Mouse (Mus musculus) T-cell, adult 66 days (primary cell): ENCODE measurements around the gene Gm13420. TPM values are rescaled to one million over a fixed set of nuclear protein-coding genes. Genes with fewer than 3 reads are reported as not detected.

Source experiments
- total RNA-seq, 2 experiments: library from RNA; stranded (reverse); gene quantifications; 3 replicates in 1 of 2; 4 replicates in 1 of 2; pipeline ENCODE4 v1.2.4; 2023

The Gm13420 gene
- total RNA-seq, result not detected

DNA sequence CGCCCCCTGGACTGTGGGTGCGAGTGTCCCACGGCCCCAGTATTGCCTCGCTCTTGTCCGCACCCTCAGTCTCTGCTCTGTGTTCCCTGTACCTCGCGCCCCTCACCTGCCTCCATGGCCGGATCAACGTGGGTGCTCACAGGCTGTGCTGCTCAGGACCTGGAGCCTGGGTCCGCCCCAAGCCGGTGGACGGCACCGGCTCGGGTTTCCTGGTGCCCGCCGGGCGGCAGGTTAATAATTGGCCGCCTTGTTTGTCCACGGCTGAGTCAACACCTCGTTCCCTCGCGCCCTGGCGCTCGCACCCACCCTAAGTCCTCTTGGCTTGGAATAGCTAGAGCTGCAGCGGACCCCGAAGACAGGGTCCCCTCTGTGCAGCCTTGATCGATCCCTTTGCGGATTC, at the start of gene Gm13420:
Gene Gm13420, minus strand, starts transcription at position 189 of the 400 bp plus-strand sequence.

DNA sequence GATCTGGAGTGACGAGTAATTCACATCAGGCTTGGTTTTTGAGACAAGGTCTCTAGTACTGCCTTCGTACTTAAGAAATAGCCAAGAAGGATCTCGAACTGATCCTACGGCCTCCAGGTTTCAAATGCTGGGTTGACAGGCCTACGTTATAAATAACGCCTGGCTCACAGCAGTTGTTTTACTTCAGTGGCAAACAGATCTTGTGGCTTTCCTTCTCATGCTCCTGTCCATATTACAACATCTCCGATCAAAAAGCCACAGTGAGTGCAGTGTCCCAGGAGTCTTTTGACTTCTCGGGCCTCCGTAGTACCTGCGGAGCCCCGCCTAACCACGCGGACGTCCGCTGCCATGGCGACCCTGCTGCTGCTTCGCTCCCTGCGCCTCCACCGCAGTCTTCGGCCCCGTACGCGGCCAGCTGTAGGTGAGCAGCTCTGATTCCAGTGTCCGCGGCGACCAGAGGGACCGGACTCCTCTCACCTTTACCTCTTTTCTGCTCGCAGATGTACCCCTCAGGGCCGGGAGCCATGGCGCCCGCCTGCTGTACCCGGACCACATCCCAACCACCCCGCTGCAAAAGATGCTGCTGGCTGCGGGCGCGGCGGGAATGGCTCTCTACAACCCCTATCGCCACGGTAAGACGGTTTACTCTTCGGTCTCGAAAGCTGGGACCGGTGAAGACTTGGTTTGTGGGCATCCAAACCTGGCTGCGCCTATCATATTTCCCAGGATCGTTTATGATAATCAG, 36.6 kb upstream of the Gm13420 start, which contains the start of gene Trub2:
Gene Trub2, minus strand, starts transcription at position 566 of the 745 bp plus-strand sequence.

DNA sequence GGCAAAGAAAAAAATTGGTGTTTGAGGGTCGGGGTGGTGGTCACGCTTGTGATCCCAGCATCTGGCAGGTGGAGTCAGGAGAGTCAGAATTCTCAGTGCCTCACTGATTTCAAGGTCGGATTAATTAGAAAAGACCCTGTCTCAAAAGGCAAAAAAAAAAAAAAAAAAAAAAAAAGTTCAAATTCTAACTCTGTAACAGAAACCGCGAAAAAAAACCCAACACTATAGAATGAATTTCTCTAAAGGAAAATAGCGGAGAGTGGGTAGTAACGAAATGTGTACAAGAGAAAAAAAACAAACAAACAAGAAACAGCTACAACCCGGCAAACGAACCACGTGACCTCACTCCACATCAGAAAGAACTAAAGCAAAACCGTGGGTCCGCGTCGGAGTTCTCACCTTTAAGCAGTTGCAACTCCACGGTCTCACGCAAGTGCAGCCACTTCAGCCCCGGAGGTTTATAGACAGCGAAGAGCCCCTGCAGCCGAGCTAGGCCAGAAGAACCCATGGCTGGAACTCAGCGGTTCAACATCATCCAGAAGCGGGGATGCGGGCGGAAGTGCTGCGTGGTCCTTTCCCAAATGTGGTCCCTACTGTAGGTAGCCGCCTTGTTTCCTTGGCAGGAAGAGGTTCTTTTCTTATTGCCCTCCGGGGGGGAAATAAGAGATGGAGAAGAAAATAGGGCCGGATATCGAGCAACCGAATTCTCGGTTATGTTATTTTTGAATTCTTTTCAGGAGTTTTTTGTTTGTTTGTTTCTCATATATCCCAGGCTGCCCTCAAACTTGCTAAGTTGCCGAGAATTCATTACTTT, 35.8 kb upstream of the Gm13420 start, which contains the start of gene Coq4:
Gene Coq4, plus strand, starts transcription at position 390 of the 814 bp plus-strand sequence.

Other genes with a start within 250 kb of the Gm13420 start
- 100 to 1,000 TPM; 139 to 141 TPM for gene Rapgef1, start 132.0 kb downstream of the Gm13420 start, total RNA-seq
- not detected for gene Gm13547, start 7.6 kb upstream of the Gm13420 start, total RNA-seq
- 1 to 10 TPM; 7.7 to 8.0 TPM for gene Coq4, start 35.8 kb upstream of the Gm13420 start, total RNA-seq
- 10 to 100 TPM; 65.1 to 65.2 TPM for gene Trub2, start 36.8 kb upstream of the Gm13420 start, total RNA-seq
- gene Slc27a4, start 50.9 kb upstream of the Gm13420 start, total RNA-seq, result 10 to 100 TPM; 17.1 to 19.7 TPM
- 10 to 100 TPM; 47.7 to 49.7 TPM for gene Urm1, start 68.4 kb upstream of the Gm13420 start, total RNA-seq
- 1 to 10 TPM; 4.4 to 7.3 TPM for gene Cercam, start 117.5 kb upstream of the Gm13420 start, total RNA-seq
- gene Odf2, start 137.5 kb upstream of the Gm13420 start, total RNA-seq, result 10 to 100 TPM; 77.4 to 98.6 TPM
- gene Gle1, start 183.7 kb upstream of the Gm13420 start, total RNA-seq, result 100 to 1,000 TPM in 1 of 2 experiments, 10 to 100 TPM in 1; 83.8 to 105 TPM
- gene Sptan1, start 213.9 kb upstream of the Gm13420 start, total RNA-seq, result 100 to 1,000 TPM; 286 to 298 TPM